Mouse (Mus musculus) liver, embryonic 18 days (tissue): ENCODE results near the gene Wdsub1. TPM values are rescaled to one million over a fixed set of nuclear protein-coding genes. Genes with fewer than 3 reads are reported as not detected.

Experiments
- polyA plus RNA-seq: library from polyadenylated mRNA; depleted of rRNA; stranded (reverse); fragments of >200 nt; gene quantifications from 2 replicates; pipeline ENCODE4 v1.2.3, GENCODE M21; 2012; rRNA removed

Gene Wdsub1
- polyA plus RNA-seq = 7.5 and 8.0 TPM in 2 replicates

DNA sequence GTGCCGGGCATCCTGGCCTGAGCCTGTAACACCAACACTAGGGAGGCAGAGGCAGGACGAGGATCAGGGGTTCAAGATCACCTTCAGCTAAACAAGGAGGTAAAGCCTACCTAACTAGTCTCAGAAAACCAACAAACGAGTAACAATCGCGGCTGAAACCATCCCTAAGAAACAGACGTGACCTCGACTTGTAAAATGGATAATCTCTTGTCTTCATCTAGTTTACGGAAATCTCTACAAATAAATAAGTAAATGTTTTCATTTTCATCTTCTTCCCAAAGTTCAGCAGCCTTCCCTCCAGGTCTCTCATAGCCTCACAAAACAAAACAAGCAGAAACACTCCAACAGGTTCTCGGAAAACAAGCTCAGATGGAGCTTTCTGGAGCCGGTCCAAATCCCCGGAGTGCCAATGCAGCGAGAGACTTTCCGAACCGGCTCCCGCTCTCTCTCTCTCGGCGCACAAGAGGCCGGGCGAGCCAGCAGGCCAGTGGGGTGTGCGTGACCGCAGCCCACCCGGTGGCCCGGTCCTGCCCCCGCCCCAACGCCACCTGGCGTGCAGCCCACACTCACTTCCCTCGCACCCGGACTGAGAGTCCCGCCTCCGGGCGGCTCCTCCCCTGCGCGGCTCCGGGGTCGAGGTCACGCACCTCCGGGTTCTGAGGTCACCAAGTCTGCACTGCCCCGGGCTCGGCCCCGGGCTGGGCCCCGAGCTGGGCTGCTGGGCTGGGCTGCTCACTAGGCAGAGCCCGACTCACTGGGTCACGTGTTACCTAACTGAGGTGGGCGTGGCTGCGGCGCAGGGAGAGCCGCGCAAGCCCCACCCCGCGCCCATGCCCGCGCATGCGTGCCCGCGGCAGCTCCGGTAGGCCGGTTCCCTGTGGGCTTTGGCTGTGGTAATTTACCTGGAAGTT lies at the start of gene Wdsub1:
Gene Wdsub1, minus strand, starts transcription at position 761 of the 911 bp plus-strand sequence.

